Mouse (Mus musculus): ENCODE results near the gene Wnt3a. TPM values are rescaled to one million over a fixed set of nuclear protein-coding genes. Genes with fewer than 3 reads are reported as not detected.

The Wnt3a gene
- polyA plus RNA-seq, 1 experiment from 2014 or later: 0.35 TPM

DNA sequence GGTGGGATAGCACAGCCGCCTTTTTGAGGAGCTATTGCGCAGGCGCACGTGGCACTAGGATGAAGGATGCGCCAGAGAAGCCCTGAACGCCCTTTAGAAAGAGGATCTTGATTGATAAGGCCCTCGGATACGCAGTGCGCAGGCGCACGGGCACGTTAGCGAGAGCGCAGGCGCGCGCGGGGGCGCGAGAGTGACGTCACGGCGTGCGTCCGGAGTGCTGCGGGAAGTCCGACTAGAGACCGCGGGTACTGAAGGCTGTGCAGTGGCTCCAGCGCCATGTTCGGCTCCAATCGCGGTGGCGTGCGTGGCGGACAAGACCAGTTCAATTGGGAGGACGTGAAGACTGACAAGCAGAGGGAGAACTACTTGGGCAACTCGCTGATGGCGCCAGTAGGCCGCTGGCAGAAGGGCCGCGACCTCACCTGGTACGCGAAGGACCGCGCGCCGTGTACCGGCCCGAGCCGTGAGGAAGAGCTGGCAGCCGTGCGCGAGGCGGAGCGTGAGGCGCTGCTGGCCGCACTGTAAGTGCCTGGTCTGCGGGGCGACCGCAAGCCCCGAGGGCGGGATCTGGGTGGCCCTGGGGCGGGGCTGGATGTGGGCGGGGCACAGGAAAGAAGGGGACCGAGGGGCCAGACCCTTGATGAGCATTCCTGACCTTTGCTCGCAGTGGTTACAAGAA, 82.3 kb downstream of the Wnt3a start, which contains the start of gene 2310033P09Rik:
Gene 2310033P09Rik (plus strand): TSS at position 169 of the 679 bp plus-strand sequence.
- under 1% methylated on average over 67 of the region's 67 CpGs for WGBS
- ATAC-seq: peak; percentile 90
- Histone ChIP-seq H3K9me3 (ENCODE audit: control insufficient read depth, low read length) (no peaks in the 10 kb centered on the region), H3K36me3 (ENCODE audit: control insufficient read depth, insufficient read depth) (peaks cover 24% of the 10 kb centered on the region), H3K27ac (ENCODE audit: low read length) (peak within 1 kb of the TSS; percentile 87), H3K4me1 (replicated peaks; ENCODE audit: control insufficient read depth, insufficient read depth, low read length) (peaks cover 23% of the 10 kb centered on the region), H3K4me2 (ENCODE audit: low read length) (peak within 1 kb of the TSS; percentile 89), H3K27me3 (replicated peaks; ENCODE audit: control insufficient read depth, insufficient read depth, low read length) (no peaks in the 10 kb centered on the region), H3K4me3 (replicated peaks; ENCODE audit: low read length) (peak within 1 kb of the TSS; percentile 100), H3K9ac (replicated peaks; ENCODE audit: low read depth, low read length) (peak within 1 kb of the TSS; percentile 91)

GRCm38 (mm10) chr11:59202081-59202995, 88.2 kb downstream of the Wnt3a start, which contains the start of gene Mrpl55:
Gene Mrpl55 (plus strand): TSS chr11:59202486.
- Histone ChIP-seq H3K27ac (ENCODE audit: low read length) (peak within 1 kb of the TSS; percentile 46; the same call in 1 of the 2 replicates), H3K36me3 (ENCODE audit: control insufficient read depth, insufficient read depth) (peaks cover 9% of the 10 kb centered on the region; the same call in 1 of the 2 replicates), H3K9ac (replicated peaks; ENCODE audit: low read depth, low read length) (peak within 1 kb of the TSS; percentile 74), H3K4me3 (replicated peaks; ENCODE audit: low read length) (peak within 1 kb of the TSS; percentile 79), H3K4me1 (replicated peaks; ENCODE audit: control insufficient read depth, insufficient read depth, low read length) (peaks cover 14% of the 10 kb centered on the region), H3K9me3 (ENCODE audit: control insufficient read depth, low read length) (no peaks in the 10 kb centered on the region), H3K4me2 (ENCODE audit: low read length) (peak within 1 kb of the TSS; percentile 69), H3K27me3 (replicated peaks; ENCODE audit: control insufficient read depth, insufficient read depth, low read length) (no peaks in the 10 kb centered on the region)
- WGBS: under 1% methylated on average over 63 of the region's 63 CpGs
- ATAC-seq: peak; percentile 92

GRCm38 (mm10) chr11:59201216-59202002, 89.1 kb downstream of the Wnt3a start:
- no peaks in the 10 kb centered on the region for H3K9me3 ChIP-seq (ENCODE audit: control insufficient read depth, low read length)
- H3K9ac ChIP-seq (replicated peaks; ENCODE audit: low read depth, low read length): peak overlapping the region; percentile 74
- peaks cover 9% of the 10 kb centered on the region; the same call in 1 of the 2 replicates for H3K36me3 ChIP-seq (ENCODE audit: control insufficient read depth, insufficient read depth)
- peaks cover 14% of the 10 kb centered on the region for H3K4me1 ChIP-seq (replicated peaks; ENCODE audit: control insufficient read depth, insufficient read depth, low read length)
- no peak overlapping the region for H3K27ac ChIP-seq (ENCODE audit: low read length)
- no peaks in the 10 kb centered on the region for H3K27me3 ChIP-seq (replicated peaks; ENCODE audit: control insufficient read depth, insufficient read depth, low read length)
- peak overlapping the region; percentile 79 for H3K4me3 ChIP-seq (replicated peaks; ENCODE audit: low read length)
- WGBS: 34% methylated on average over 16 of the region's 16 CpGs
- ATAC-seq: no peak
- peak overlapping the region; percentile 69 for H3K4me2 ChIP-seq (ENCODE audit: low read length)

Small RNA genes lying within 50 kb of the gene (microRNA-seq; reads per million reads assigned to microRNA genes)
- not detected for gene Gm24756

Other genes starting within 250 kb of the Wnt3a start
- gene Obscn, start 154.3 kb downstream of the Wnt3a start, polyA plus RNA-seq (2015; fragmentation: Nextera tagmentation; extraction: Ambion mirVana): 0.11 and 0.25 TPM in 2 replicates
- gene Iba57, start 127.0 kb downstream of the Wnt3a start, polyA plus RNA-seq (2015; fragmentation: Nextera tagmentation; extraction: Ambion mirVana): 7.9 and 8.0 TPM in 2 replicates
- gene Gjc2, start 107.5 kb downstream of the Wnt3a start, polyA plus RNA-seq (2015; fragmentation: Nextera tagmentation; extraction: Ambion mirVana): 0.11 and 0.30 TPM in 2 replicates
- 181 and 201 TPM in 2 replicates for gene Guk1, start 98.5 kb downstream of the Wnt3a start, polyA plus RNA-seq (2015; fragmentation: Nextera tagmentation; extraction: Ambion mirVana)
- 87.6 and 95.9 TPM in 2 replicates for gene Mrpl55, start 88.3 kb downstream of the Wnt3a start, polyA plus RNA-seq (2015; fragmentation: Nextera tagmentation; extraction: Ambion mirVana)
- 21.7 and 27.3 TPM in 2 replicates for gene 2310033P09Rik, start 82.4 kb downstream of the Wnt3a start, polyA plus RNA-seq (2015; fragmentation: Nextera tagmentation; extraction: Ambion mirVana)
- 645 and 666 TPM in 2 replicates for gene Arf1, start 62.5 kb downstream of the Wnt3a start, polyA plus RNA-seq (2015; fragmentation: Nextera tagmentation; extraction: Ambion mirVana)
- gene Wnt9a, start 16.2 kb upstream of the Wnt3a start, polyA plus RNA-seq (2015; fragmentation: Nextera tagmentation; extraction: Ambion mirVana): 1.5 and 1.6 TPM in 2 replicates
- gene Prss38, start 84.9 kb upstream of the Wnt3a start, polyA plus RNA-seq (2015; fragmentation: Nextera tagmentation; extraction: Ambion mirVana): not detected in 2 replicates
- gene Jmjd4, start 159.3 kb upstream of the Wnt3a start, polyA plus RNA-seq (2015; fragmentation: Nextera tagmentation; extraction: Ambion mirVana): 11.8 and 14.1 TPM in 2 replicates
- gene Snap47, start 160.4 kb upstream of the Wnt3a start, polyA plus RNA-seq (2015; fragmentation: Nextera tagmentation; extraction: Ambion mirVana): 418 and 445 TPM in 2 replicates
- 15.3 and 17.6 TPM in 2 replicates for gene Zfp867, start 181.7 kb upstream of the Wnt3a start, polyA plus RNA-seq (2015; fragmentation: Nextera tagmentation; extraction: Ambion mirVana)
- gene Zkscan17, start 236.0 kb upstream of the Wnt3a start, polyA plus RNA-seq (2015; fragmentation: Nextera tagmentation; extraction: Ambion mirVana): 16.6 and 16.8 TPM in 2 replicates